Mouse (Mus musculus) heart, postnatal 0 days (tissue): ENCODE measurements around the gene Tmem184a. TPM values are rescaled to one million over a fixed set of nuclear protein-coding genes. Genes with fewer than 3 reads are reported as not detected.

Source experiments
- ATAC-seq: fragments of 200-750 bp; cut with Nextera tagmentation; 2 replicates; pipeline ENCODE4 v1.8.0; 2017; ENCODE audit warnings: low read depth, moderate number of reproducible peaks, moderate library complexity; ENCODE audit not compliant: insufficient read depth
- DNase-seq: peaks from one replicate; pipeline ENCODE4 v3.0.0-alpha.2; 2016; ENCODE audit warnings: low spot score
- H3K27ac ChIP-seq: fragments of 300-500 bp; sonication (generic); 2 replicates; pipeline ENCODE4 v1.5.1; 2014; ENCODE audit warnings: low read depth, mild to moderate bottlenecking
- H3K27me3 ChIP-seq: fragments of 300-500 bp; sonication (generic); 2 replicates; pipeline ENCODE4 v1.6.1; 2014; ENCODE audit warnings: low read length, mixed read lengths; ENCODE audit not compliant: control insufficient read depth, insufficient read depth
- H3K36me3 ChIP-seq: fragments of 300-500 bp; sonication (generic); replicated peaks from 2 replicates; pipeline ENCODE4 v1.6.1; 2014; ENCODE audit warnings: low read length, mixed read lengths; ENCODE audit not compliant: control insufficient read depth, insufficient read depth
- H3K4me1 ChIP-seq: fragments of 300-500 bp; sonication (generic); 2 replicates; pipeline ENCODE4 v1.6.1; 2014; ENCODE audit warnings: antibody characterized with exemption; ENCODE audit not compliant: control insufficient read depth, insufficient read depth
- H3K4me2 ChIP-seq: fragments of 300-500 bp; sonication (generic); 2 replicates; pipeline ENCODE4 v1.6.1; 2014; ENCODE audit warnings: low read depth, mild to moderate bottlenecking, low read length, moderate library complexity
- H3K4me3 ChIP-seq: fragments of 300-500 bp; sonication (generic); 2 replicates; pipeline ENCODE4 v1.5.1; 2014; ENCODE audit warnings: low read depth, low read length
- H3K9ac ChIP-seq: fragments of 300-500 bp; sonication (generic); replicated peaks from 2 replicates; pipeline ENCODE4 v1.6.1; 2014; ENCODE audit warnings: low read depth, low read length, mixed read lengths
- H3K9me3 ChIP-seq: fragments of 300-500 bp; sonication (generic); replicated peaks from 2 replicates; pipeline ENCODE4 v1.6.1; 2016; ENCODE audit warnings: low read length; ENCODE audit not compliant: control insufficient read depth
- CTCF ChIP-seq: IDR thresholded peaks from 2 replicates; pipeline ENCODE4 v1.5.1; 2016; ENCODE audit warnings: antibody characterized with exemption, control low read depth, low read depth
- EP300 ChIP-seq: IDR thresholded peaks from 2 replicates; pipeline ENCODE4 v1.6.1; 2016; ENCODE audit warnings: antibody characterized with exemption, low read depth
- WGBS: fragments of 180-500 bp; shearing (Covaris S2); extraction: QIAGEN DNeasy Blood & Tissue Kit; methylation state at CpG from one replicate; pipeline ENCODE4 v1.1.7; 2014; 5-methylcytosine and 5-hydroxymethylcytosine counted together
- polyA plus RNA-seq: library from polyadenylated mRNA; unstranded; fragments of >200 nt; fragmentation: Nextera tagmentation; extraction: Ambion mirVana; gene quantifications from 2 replicates; pipeline ENCODE4 v1.2.1, GENCODE M21; 2015
- total RNA-seq: library from RNA; depleted of rRNA; stranded (reverse); fragments of >200 nt; gene quantifications from 2 replicates; pipeline ENCODE4 v1.2.3, GENCODE M21; 2014; ENCODE audit warnings: low replicate concordance

The Tmem184a gene
- total and polyA plus RNA-seq, 2 experiments from 2014 or later = 0.10 to 0.31 TPM

- Histone ChIP-seq H3K4me1 (peaks cover 49% of the 10 kb centered on the region), H3K4me2 (peak overlapping the region; percentile 100), H3K4me3 (peak overlapping the region; percentile 87), H3K27ac (peak overlapping the region; percentile 97), H3K27me3 (no peaks in the 10 kb centered on the region), H3K9ac (peak overlapping the region; percentile 88), H3K9me3 (no peaks in the 10 kb centered on the region), H3K36me3 (no peaks in the 10 kb centered on the region; the same call in 1 of the 2 replicates)
- TF ChIP-seq EP300 (no peak), CTCF (no peak)
- 2% methylated on average over 11 of the region's 11 CpGs for WGBS
- no peak for ATAC-seq
- no peak for DNase-seq
Observed at GRCm38 (mm10) chr5:139792159-139792775, 27.4 kb downstream of the Tmem184a start.

- Histone ChIP-seq H3K4me1 (peaks cover 43% of the 10 kb centered on the region), H3K27me3 (no peaks in the 10 kb centered on the region), H3K4me3 (peak within 1 kb of the TSS; percentile 87), H3K27ac (peak within 1 kb of the TSS; percentile 97), H3K4me2 (peak within 1 kb of the TSS; percentile 100), H3K9ac (peak within 1 kb of the TSS; percentile 88), H3K36me3 (no peaks in the 10 kb centered on the region; the same call in 1 of the 2 replicates), H3K9me3 (no peaks in the 10 kb centered on the region)
- DNase-seq (peak; percentile 89), ATAC-seq (peak; percentile 87)
- WGBS = under 1% methylated on average over 89 of the region's 92 CpGs
- TF ChIP-seq CTCF = peak; percentile 18; the same call in 1 of the 2 replicates
- TF ChIP-seq EP300 = peak; percentile 50; the same call in 1 of the 2 replicates
Observed at GRCm38 (mm10) chr5:139791227-139792158, 28.2 kb downstream of the Tmem184a start, which contains the start of gene Mafk. Gene Mafk, plus strand, starts transcription at chr5:139791513.

- H3K9me3 ChIP-seq = no peaks in the 10 kb centered on the region
- no peak for ATAC-seq
- H3K27me3 ChIP-seq = no peaks in the 10 kb centered on the region
- no peak overlapping the region for H3K4me2 ChIP-seq
- no peak overlapping the region for H3K27ac ChIP-seq
- 49% methylated on average over 4 of the region's 4 CpGs for WGBS
- peaks cover 23% of the 10 kb centered on the region for H3K4me1 ChIP-seq
- no peak overlapping the region for H3K4me3 ChIP-seq
- H3K9ac ChIP-seq = no peak overlapping the region
- TF ChIP-seq EP300 = no peak
- no peak; the same call in 1 of the 2 replicates for TF ChIP-seq CTCF
- no peaks in the 10 kb centered on the region for H3K36me3 ChIP-seq
- DNase-seq = no peak
Observed at GRCm38 (mm10) chr5:139789466-139789865, 30.3 kb downstream of the Tmem184a start.

GRCm38 (mm10) chr5:139781406-139781805 lies 38.3 kb downstream of the Tmem184a start:
- H3K36me3 ChIP-seq = no peaks in the 10 kb centered on the region
- no peaks in the 10 kb centered on the region for H3K4me1 ChIP-seq
- no peak overlapping the region for H3K4me2 ChIP-seq
- no peak overlapping the region for H3K27ac ChIP-seq
- no peak for TF ChIP-seq EP300
- TF ChIP-seq CTCF = no peak
- WGBS = 64% methylated on average over 8 of the region's 8 CpGs
- ATAC-seq (no peak), DNase-seq (no peak)
- H3K9ac ChIP-seq = no peak overlapping the region
- no peaks in the 10 kb centered on the region for H3K27me3 ChIP-seq
- no peak overlapping the region for H3K4me3 ChIP-seq
- no peaks in the 10 kb centered on the region for H3K9me3 ChIP-seq

GRCm38 (mm10) chr5:139776966-139777365 lies 42.8 kb downstream of the Tmem184a start:
- Histone ChIP-seq H3K4me3 (no peak overlapping the region), H3K9ac (no peak overlapping the region), H3K9me3 (no peaks in the 10 kb centered on the region), H3K27ac (peak overlapping the region; percentile 5; the same call in 1 of the 2 replicates), H3K4me2 (no peak overlapping the region), H3K4me1 (no peaks in the 10 kb centered on the region; the same call in 1 of the 2 replicates), H3K36me3 (peaks cover 8% of the 10 kb centered on the region), H3K27me3 (no peaks in the 10 kb centered on the region)
- 70% methylated on average over 5 of the region's 5 CpGs for WGBS
- DNase-seq (no peak), ATAC-seq (no peak)
- TF ChIP-seq EP300 (no peak), CTCF (no peak)
